Mouse (Mus musculus) cortical plate, adult 2 months (tissue): Measurements from ENCODE around the gene Enox1. TPM values are rescaled to one million over a fixed set of nuclear protein-coding genes. Genes with fewer than 3 reads are reported as not detected.
A peak's percentile ranks its signal among the peaks of the same experiment; 100 is the strongest.

Experiments
- H3K27ac ChIP-seq: fragments of 200-500 bp; 2 replicates; pipeline ENCODE4 v1.5.1; 2012; ENCODE audit warnings: low read length, control low read depth, inconsistent platforms; ENCODE audit not compliant: insufficient read depth
- H3K4me1 ChIP-seq: fragments of 200-500 bp; 2 replicates; pipeline ENCODE4 v1.6.1; 2011; ENCODE audit warnings: low read length; ENCODE audit not compliant: control insufficient read depth, insufficient read depth
- H3K4me3 ChIP-seq: fragments of 200-500 bp; 2 replicates; pipeline ENCODE4 v1.5.1; 2011; ENCODE audit warnings: mild to moderate bottlenecking, low read length, control low read depth; ENCODE audit not compliant: insufficient read depth
- CTCF ChIP-seq: fragments of 200-500 bp; IDR thresholded peaks from 2 replicates; pipeline ENCODE4 v1.5.1; 2011; ENCODE audit warnings: mild to moderate bottlenecking, control low read depth, low read length; ENCODE audit not compliant: insufficient read depth; ENCODE audit errors: extremely low read depth
- POLR2A ChIP-seq: fragments of 200-500 bp; IDR thresholded peaks from 2 replicates; pipeline ENCODE4 v1.6.1; 2011; ENCODE audit warnings: mild to moderate bottlenecking, low read length, control low read depth; ENCODE audit not compliant: insufficient read depth; ENCODE audit errors: extremely low read depth
- polyA plus RNA-seq: library from polyadenylated mRNA; depleted of rRNA; stranded (reverse); fragments of >200 nt; gene quantifications from 2 replicates; pipeline ENCODE4 v1.2.3, GENCODE M21; 2012

Enox1 gene
- polyA plus RNA-seq, 1 experiment = 17.2 TPM

DNA sequence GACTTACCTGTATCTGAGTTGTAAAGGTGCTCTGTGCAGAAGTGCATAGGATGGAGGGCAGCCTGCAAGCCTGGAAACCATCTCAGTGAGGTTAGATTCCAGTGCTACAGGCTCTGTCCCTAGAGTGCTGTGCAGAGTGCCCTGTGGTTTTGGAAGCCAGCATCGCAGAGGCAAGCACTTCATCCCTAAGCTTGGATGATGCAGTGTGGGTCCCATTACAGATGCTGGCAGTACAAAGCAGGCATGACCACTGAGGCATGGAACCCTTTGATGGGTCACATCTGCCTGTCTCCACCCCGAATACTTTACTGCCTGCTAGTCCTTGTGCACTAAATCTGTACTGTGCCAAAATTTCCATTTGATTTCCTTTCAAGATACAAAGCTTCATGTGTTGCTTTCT is 33.6 kb downstream of the Enox1 start:
- TF ChIP-seq POLR2A (no peak), CTCF (no peak)
- Histone ChIP-seq H3K27ac (no peak overlapping the region), H3K4me3 (no peak overlapping the region), H3K4me1 (no peaks in the 10 kb centered on the region)

DNA sequence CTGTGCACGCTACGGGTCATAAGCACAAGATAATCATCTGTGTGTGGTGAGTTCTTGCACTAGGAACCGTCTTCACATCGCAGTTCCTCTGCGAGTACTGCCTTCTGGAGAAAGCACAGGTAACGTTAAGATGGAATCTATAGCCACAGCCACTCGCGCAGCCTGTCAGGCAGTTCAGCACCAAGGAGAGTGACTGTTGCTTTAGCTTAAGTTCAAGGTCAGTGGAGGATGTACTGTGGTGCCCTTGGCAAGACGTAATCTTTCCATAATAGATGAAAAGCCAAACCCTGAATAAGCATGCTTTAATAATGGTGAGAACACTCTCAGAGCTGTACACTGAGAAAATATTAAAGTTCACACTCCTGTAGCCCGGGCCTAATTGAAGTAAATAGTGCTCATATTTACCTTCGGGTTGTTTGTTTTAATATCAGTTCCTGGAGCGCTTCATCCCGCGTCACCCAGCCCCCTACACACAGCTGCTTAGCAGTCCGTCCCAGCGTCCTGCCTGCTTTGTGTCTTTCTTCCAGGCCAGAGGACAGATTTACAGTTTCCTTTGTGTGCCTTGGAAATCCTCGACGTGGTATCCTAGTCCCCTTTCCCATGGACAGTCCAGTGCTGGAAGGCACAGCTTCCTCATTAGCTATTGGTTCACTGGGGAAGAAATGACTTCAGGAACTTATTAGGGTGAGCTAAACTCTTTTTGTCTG is 38.9 kb downstream of the Enox1 start:
- no peaks in the 10 kb centered on the region; the same call in 1 of the 2 replicates for H3K4me1 ChIP-seq
- no peak overlapping the region for H3K27ac ChIP-seq
- H3K4me3 ChIP-seq = no peak overlapping the region
- no peak for TF ChIP-seq POLR2A
- no peak for TF ChIP-seq CTCF

DNA sequence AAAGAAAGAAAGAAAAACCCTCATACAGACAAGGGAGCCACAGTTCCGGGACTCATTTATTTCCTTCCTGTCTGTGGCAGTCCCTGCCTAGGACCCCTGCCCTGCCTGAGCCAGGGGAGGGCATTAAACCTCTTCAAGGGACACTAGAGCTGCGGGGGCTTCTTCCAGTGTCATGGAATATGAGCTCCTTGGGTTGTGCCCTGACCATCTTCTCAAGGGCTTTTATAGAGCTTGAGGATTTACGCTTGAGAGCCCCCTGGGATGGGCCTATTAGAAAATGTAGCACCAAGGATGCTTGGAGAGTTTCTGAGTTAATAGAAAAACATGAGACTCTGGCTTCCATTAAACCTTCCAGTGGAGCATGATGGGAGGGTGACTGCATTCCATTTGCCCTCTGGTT is 39.7 kb downstream of the Enox1 start:
- H3K27ac ChIP-seq = no peak overlapping the region
- H3K4me1 ChIP-seq = no peaks in the 10 kb centered on the region; the same call in 1 of the 2 replicates
- TF ChIP-seq CTCF (no peak), POLR2A (no peak)
- H3K4me3 ChIP-seq = no peak overlapping the region

- no peak for TF ChIP-seq POLR2A
- no peak overlapping the region for H3K4me3 ChIP-seq
- no peaks in the 10 kb centered on the region; the same call in 1 of the 2 replicates for H3K4me1 ChIP-seq
- no peak overlapping the region for H3K27ac ChIP-seq
Observed at GRCm38 (mm10) chr14:77197414-77197915, 40.9 kb downstream of the Enox1 start.

DNA sequence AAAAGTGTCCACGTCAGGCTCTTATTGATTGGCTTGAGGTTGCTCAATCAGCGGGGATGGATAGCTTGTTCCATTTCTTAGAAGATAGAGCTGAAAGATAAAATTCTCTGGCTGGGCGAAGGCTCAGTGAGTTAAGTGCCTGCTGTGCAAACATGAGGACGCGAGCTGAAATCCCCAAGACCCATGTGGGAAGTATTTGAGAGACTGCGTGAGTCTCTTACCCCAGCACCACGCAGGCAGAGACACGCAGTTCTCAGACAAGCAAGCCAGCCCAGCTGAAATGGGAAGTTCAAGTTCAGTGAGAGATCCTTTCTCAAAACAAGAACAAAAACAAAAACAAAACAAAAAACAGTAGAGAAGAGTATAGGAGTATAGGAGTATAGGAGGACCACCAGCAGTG is 54.3 kb downstream of the Enox1 start:
- Histone ChIP-seq H3K27ac (no peak overlapping the region), H3K4me3 (no peak overlapping the region), H3K4me1 (peaks cover 5% of the 10 kb centered on the region)
- TF ChIP-seq CTCF = no peak
- TF ChIP-seq POLR2A = no peak

GRCm38 (mm10) chr14:77213210-77213609 is 56.6 kb downstream of the Enox1 start:
- TF ChIP-seq POLR2A = no peak
- no peak for TF ChIP-seq CTCF
- Histone ChIP-seq H3K27ac (no peak overlapping the region), H3K4me1 (peaks cover 5% of the 10 kb centered on the region), H3K4me3 (no peak overlapping the region)

- Histone ChIP-seq H3K4me1 (peaks cover 5% of the 10 kb centered on the region), H3K27ac (peak overlapping the region; percentile 75; the same call in 1 of the 2 replicates), H3K4me3 (no peak overlapping the region)
- TF ChIP-seq POLR2A (no peak), CTCF (no peak)
Observed at GRCm38 (mm10) chr14:77214848-77215247, 58.3 kb downstream of the Enox1 start.

DNA sequence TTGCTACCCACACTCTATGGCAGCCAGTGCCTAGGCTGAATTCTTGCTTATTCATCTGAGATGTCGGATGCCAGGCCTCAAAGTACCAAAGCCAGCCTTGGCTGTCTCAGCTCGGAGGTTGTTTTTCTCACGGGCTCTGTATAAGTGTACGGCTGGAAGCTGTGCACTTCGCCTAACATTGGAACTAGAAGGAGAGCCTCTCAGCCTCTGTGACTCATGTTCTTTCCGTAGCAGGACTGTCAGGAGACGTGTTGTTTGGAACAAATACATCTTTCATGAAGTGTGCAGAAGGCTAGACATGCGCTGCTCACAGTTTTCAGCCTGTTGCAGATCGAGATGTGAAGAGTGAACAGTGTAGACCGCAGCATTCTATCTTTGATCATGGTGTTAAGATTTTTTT is 68.8 kb downstream of the Enox1 start:
- Histone ChIP-seq H3K4me1 (peaks cover 4% of the 10 kb centered on the region), H3K4me3 (no peak overlapping the region), H3K27ac (peak overlapping the region; percentile 88)
- no peak for TF ChIP-seq CTCF
- no peak for TF ChIP-seq POLR2A

GRCm38 (mm10) chr14:77238811-77239210 is 82.2 kb downstream of the Enox1 start:
- TF ChIP-seq CTCF (no peak), POLR2A (no peak)
- Histone ChIP-seq H3K4me1 (peaks cover 3% of the 10 kb centered on the region; the same call in 1 of the 2 replicates), H3K27ac (no peak overlapping the region), H3K4me3 (no peak overlapping the region)

GRCm38 (mm10) chr14:77239360-77239759 is 82.8 kb downstream of the Enox1 start:
- peaks cover 3% of the 10 kb centered on the region; the same call in 1 of the 2 replicates for H3K4me1 ChIP-seq
- TF ChIP-seq POLR2A (no peak), CTCF (no peak)
- H3K4me3 ChIP-seq = no peak overlapping the region
- H3K27ac ChIP-seq = no peak overlapping the region

- no peak overlapping the region for H3K4me3 ChIP-seq
- peaks cover 4% of the 10 kb centered on the region; the same call in 1 of the 2 replicates for H3K4me1 ChIP-seq
- H3K27ac ChIP-seq = no peak overlapping the region
- TF ChIP-seq POLR2A (no peak), CTCF (no peak)
Observed at GRCm38 (mm10) chr14:77246977-77247376, 90.4 kb downstream of the Enox1 start.
